Mouse (Mus musculus) heart, embryonic 10.5 days (tissue): ENCODE measurements around the gene Dusp8. TPM values are rescaled to one million over a fixed set of nuclear protein-coding genes. Genes with fewer than 3 reads are reported as not detected.

Experiments used
- DNase-seq: peaks from one replicate; pipeline ENCODE4 v3.0.0-alpha.2; 2017; ENCODE audit warnings: low spot score
- H3K27ac ChIP-seq: fragments of 300-500 bp; sonication (generic); 2 replicates; pipeline ENCODE4 v1.5.1; 2016; ENCODE audit warnings: mild to moderate bottlenecking
- H3K27me3 ChIP-seq: fragments of 300-500 bp; sonication (generic); 2 replicates; pipeline ENCODE4 v1.6.1; 2016; ENCODE audit warnings: mild to moderate bottlenecking; ENCODE audit not compliant: poor library complexity, insufficient read depth, severe bottlenecking
- H3K36me3 ChIP-seq: fragments of 300-500 bp; sonication (generic); 2 replicates; pipeline ENCODE4 v1.6.1; 2016; ENCODE audit warnings: mild to moderate bottlenecking, moderate library complexity
- H3K4me1 ChIP-seq: fragments of 300-500 bp; sonication (generic); 2 replicates; pipeline ENCODE4 v1.6.1; 2016; ENCODE audit warnings: mild to moderate bottlenecking
- H3K4me3 ChIP-seq: fragments of 300-500 bp; sonication (generic); 2 replicates; pipeline ENCODE4 v1.5.1; 2016; ENCODE audit warnings: mild to moderate bottlenecking, moderate library complexity
- H3K9me3 ChIP-seq: fragments of 300-500 bp; sonication (generic); 2 replicates; pipeline ENCODE4 v1.6.1; 2016; ENCODE audit warnings: mild to moderate bottlenecking, moderate library complexity
- WGBS: fragments of 180-500 bp; shearing (Covaris S2); methylation state at CpG from one replicate; pipeline ENCODE4 v1.1.7; 2016; 5-methylcytosine and 5-hydroxymethylcytosine counted together
- polyA plus RNA-seq: library from polyadenylated mRNA; unstranded; fragments of >200 nt; fragmentation: Nextera tagmentation; extraction: Ambion mirVana; gene quantifications from 2 replicates; pipeline ENCODE4 v1.2.1, GENCODE M21; 2016

The Dusp8 gene
- polyA plus RNA-seq, 1 experiment from 2014 or later: 5.3 TPM

GRCm38 (mm10) chr7:142060185-142060930, 35.3 kb downstream of the Dusp8 start:
- H3K27me3 ChIP-seq: no peaks in the 10 kb centered on the region
- peak overlapping the region; percentile 94 for H3K27ac ChIP-seq
- H3K4me3 ChIP-seq: peak overlapping the region; percentile 96
- peaks cover 41% of the 10 kb centered on the region for H3K4me1 ChIP-seq
- no peak for DNase-seq
- under 1% methylated on average over 58 of the region's 66 CpGs for WGBS
- no peaks in the 10 kb centered on the region for H3K9me3 ChIP-seq
- H3K36me3 ChIP-seq: peaks cover 5% of the 10 kb centered on the region; the same call in 1 of the 2 replicates

- WGBS: 35% methylated on average over 2 of the region's 2 CpGs
- H3K4me3 ChIP-seq: peak overlapping the region; percentile 96; the same call in 1 of the 2 replicates
- no peak overlapping the region for H3K27ac ChIP-seq
- peaks cover 41% of the 10 kb centered on the region for H3K4me1 ChIP-seq
- peaks cover 7% of the 10 kb centered on the region; the same call in 1 of the 2 replicates for H3K36me3 ChIP-seq
- H3K9me3 ChIP-seq: no peaks in the 10 kb centered on the region
- no peaks in the 10 kb centered on the region for H3K27me3 ChIP-seq
- DNase-seq: no peak
Observed at GRCm38 (mm10) chr7:142059024-142059423, 36.6 kb downstream of the Dusp8 start.

- 96% methylated on average over 1 of the region's 1 CpGs for WGBS
- no peaks in the 10 kb centered on the region for H3K9me3 ChIP-seq
- no peak overlapping the region for H3K4me3 ChIP-seq
- no peak for DNase-seq
- peaks cover 7% of the 10 kb centered on the region; the same call in 1 of the 2 replicates for H3K36me3 ChIP-seq
- no peaks in the 10 kb centered on the region for H3K27me3 ChIP-seq
- H3K27ac ChIP-seq: no peak overlapping the region
- peaks cover 41% of the 10 kb centered on the region for H3K4me1 ChIP-seq
Observed at GRCm38 (mm10) chr7:142057121-142057520, 38.5 kb downstream of the Dusp8 start.

- DNase-seq: no peak
- H3K4me1 ChIP-seq: peaks cover 38% of the 10 kb centered on the region
- peaks cover 7% of the 10 kb centered on the region; the same call in 1 of the 2 replicates for H3K36me3 ChIP-seq
- WGBS: 87% methylated on average over 1 of the region's 1 CpGs
- H3K27me3 ChIP-seq: no peaks in the 10 kb centered on the region
- H3K4me3 ChIP-seq: no peak overlapping the region
- H3K9me3 ChIP-seq: no peaks in the 10 kb centered on the region
- H3K27ac ChIP-seq: no peak overlapping the region
Observed at GRCm38 (mm10) chr7:142056601-142057061, 39.0 kb downstream of the Dusp8 start.

- Histone ChIP-seq H3K27me3 (no peaks in the 10 kb centered on the region), H3K4me3 (no peak overlapping the region), H3K4me1 (peaks cover 32% of the 10 kb centered on the region), H3K36me3 (peaks cover 7% of the 10 kb centered on the region; the same call in 1 of the 2 replicates), H3K9me3 (no peaks in the 10 kb centered on the region), H3K27ac (no peak overlapping the region)
- WGBS: 85% methylated on average over 3 of the region's 3 CpGs
- DNase-seq: no peak
Observed at GRCm38 (mm10) chr7:142055431-142055830, 40.2 kb downstream of the Dusp8 start.

- peaks cover 9% of the 10 kb centered on the region for H3K36me3 ChIP-seq
- no peaks in the 10 kb centered on the region for H3K27me3 ChIP-seq
- no peak for DNase-seq
- H3K4me1 ChIP-seq: no peaks in the 10 kb centered on the region
- H3K4me3 ChIP-seq: no peak overlapping the region
- no peaks in the 10 kb centered on the region for H3K9me3 ChIP-seq
- H3K27ac ChIP-seq: no peak overlapping the region
Observed at GRCm38 (mm10) chr7:142050536-142050935, 45.1 kb downstream of the Dusp8 start.

DNA sequence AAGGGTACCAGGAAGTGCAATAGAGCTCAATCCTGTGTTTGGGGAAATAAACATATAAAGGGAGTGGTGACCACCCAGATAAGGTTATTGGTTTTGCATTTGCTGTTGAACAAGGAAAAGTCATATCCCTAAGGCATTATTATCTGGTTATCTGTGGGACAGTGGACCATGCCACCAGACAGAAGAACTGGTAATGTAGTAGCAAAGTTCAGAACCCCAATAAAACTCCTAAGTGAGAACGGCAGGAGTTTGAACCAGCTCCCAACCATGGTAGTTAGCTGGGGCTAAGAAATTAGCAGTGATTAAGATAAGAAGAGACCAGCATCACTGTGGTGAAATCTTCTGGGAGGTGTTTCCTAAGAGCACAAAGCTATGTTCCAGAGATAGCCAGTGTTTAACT, 49.7 kb downstream of the Dusp8 start:
- no peak overlapping the region for H3K4me3 ChIP-seq
- no peak overlapping the region for H3K27ac ChIP-seq
- no peaks in the 10 kb centered on the region for H3K9me3 ChIP-seq
- WGBS: 73% methylated on average over 1 of the region's 1 CpGs
- peaks cover 6% of the 10 kb centered on the region; the same call in 1 of the 2 replicates for H3K36me3 ChIP-seq
- DNase-seq: no peak
- H3K4me1 ChIP-seq: peaks cover 2% of the 10 kb centered on the region; the same call in 1 of the 2 replicates
- no peaks in the 10 kb centered on the region for H3K27me3 ChIP-seq

- H3K4me3 ChIP-seq: no peak overlapping the region
- no peak for DNase-seq
- WGBS: 67% methylated on average over 2 of the region's 2 CpGs
Observed at GRCm38 (mm10) chr7:142045344-142045743, 50.3 kb downstream of the Dusp8 start.

DNA sequence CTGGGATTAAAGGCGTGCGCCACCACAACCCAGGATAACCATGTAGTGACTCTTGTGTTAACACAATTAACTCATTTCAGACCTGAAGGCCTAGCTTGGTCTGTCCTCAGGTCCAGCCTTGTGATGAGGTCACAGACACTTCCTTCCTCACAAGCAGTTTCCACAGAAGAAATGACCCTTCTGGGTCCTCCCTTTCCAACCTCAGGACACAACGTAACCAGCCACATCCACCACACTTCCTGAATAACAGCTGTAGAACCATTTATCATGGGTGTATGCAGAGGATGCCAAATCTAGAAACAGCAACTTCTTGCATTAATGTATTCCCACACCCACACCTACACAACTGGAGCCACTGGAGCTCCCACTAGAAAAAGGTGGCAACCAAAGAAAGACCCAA, 54.9 kb downstream of the Dusp8 start:
- no peaks in the 10 kb centered on the region for H3K36me3 ChIP-seq
- no peak for DNase-seq
- no peak overlapping the region for H3K27ac ChIP-seq
- WGBS: 94% methylated on average over 3 of the region's 3 CpGs
- H3K9me3 ChIP-seq: no peaks in the 10 kb centered on the region
- H3K4me1 ChIP-seq: peaks cover 5% of the 10 kb centered on the region; the same call in 1 of the 2 replicates
- H3K4me3 ChIP-seq: no peak overlapping the region
- no peaks in the 10 kb centered on the region for H3K27me3 ChIP-seq

More at GRCm38 (mm10) chr7:142045344-142045743, 50.3 kb downstream of the Dusp8 start:
- H3K27me3 ChIP-seq: no peaks in the 10 kb centered on the region
- H3K27ac ChIP-seq: no peak overlapping the region
- H3K9me3 ChIP-seq: no peaks in the 10 kb centered on the region
- H3K4me1 ChIP-seq: peaks cover 5% of the 10 kb centered on the region; the same call in 1 of the 2 replicates
- H3K36me3 ChIP-seq: peaks cover 6% of the 10 kb centered on the region; the same call in 1 of the 2 replicates

DNA sequence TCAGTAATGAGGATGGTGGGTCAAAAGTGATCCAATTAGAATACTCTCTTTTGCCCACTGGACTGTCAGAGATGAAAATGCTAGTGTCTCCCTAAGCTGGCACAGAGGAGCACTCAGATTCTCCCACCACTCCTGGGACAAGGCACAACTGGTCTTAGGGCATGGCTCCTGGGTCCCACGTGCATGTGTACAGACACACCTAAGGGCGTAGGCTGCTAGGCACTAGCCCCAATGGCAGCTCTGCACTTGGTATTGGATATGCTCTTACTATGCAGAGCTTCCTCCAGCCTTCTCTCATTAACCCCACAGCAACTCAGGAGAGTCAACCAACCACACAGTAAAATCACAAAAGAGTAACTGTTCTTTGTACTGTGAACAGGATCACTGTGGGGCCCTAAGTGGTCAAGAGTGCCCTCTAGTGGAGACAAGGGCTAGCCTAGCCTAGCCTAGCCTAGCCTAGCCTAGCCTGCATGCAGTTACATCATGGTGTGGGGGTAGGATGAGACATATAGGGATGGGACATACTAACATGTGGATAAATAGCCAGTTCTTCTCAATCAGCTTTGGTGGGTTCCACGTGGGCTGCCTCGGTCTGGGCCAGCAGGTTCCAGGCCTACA, 58.0 kb downstream of the Dusp8 start:
- no peak for DNase-seq
- H3K27ac ChIP-seq: no peak overlapping the region
- peaks cover 16% of the 10 kb centered on the region; the same call in 1 of the 2 replicates for H3K4me1 ChIP-seq
- whole genome bisulfite sequencing: 71% methylated on average over 4 of the region's 4 CpGs
- no peaks in the 10 kb centered on the region for H3K36me3 ChIP-seq
- no peaks in the 10 kb centered on the region for H3K27me3 ChIP-seq
- H3K9me3 ChIP-seq: no peaks in the 10 kb centered on the region
- H3K4me3 ChIP-seq: no peak overlapping the region

GRCm38 (mm10) chr7:142035048-142035811, 60.4 kb downstream of the Dusp8 start:
- Histone ChIP-seq H3K27me3 (no peaks in the 10 kb centered on the region), H3K4me3 (no peak overlapping the region), H3K9me3 (no peaks in the 10 kb centered on the region), H3K36me3 (no peaks in the 10 kb centered on the region), H3K4me1 (peaks cover 11% of the 10 kb centered on the region; the same call in 1 of the 2 replicates), H3K27ac (no peak overlapping the region)
- no peak for DNase-seq
- 56% methylated on average over 2 of the region's 2 CpGs for WGBS

GRCm38 (mm10) chr7:142034198-142034597, 61.4 kb downstream of the Dusp8 start:
- Histone ChIP-seq H3K4me1 (peaks cover 11% of the 10 kb centered on the region; the same call in 1 of the 2 replicates), H3K9me3 (no peaks in the 10 kb centered on the region), H3K4me3 (no peak overlapping the region), H3K36me3 (no peaks in the 10 kb centered on the region), H3K27ac (no peak overlapping the region), H3K27me3 (no peaks in the 10 kb centered on the region)
- no peak for DNase-seq
- 75% methylated on average over 2 of the region's 2 CpGs for WGBS
